Mouse (Mus musculus) ES-Bruce4 (cell line): ENCODE measurements around the gene Rps2. TPM values are rescaled to one million over a fixed set of nuclear protein-coding genes. Genes with fewer than 3 reads are reported as not detected.

Experiments
- H3K27ac ChIP-seq: 2 replicates; pipeline ENCODE4 v1.5.1; 2012; ENCODE audit warnings: low read length, inconsistent platforms; ENCODE audit not compliant: insufficient read depth
- H3K27me3 ChIP-seq: 2 replicates; pipeline ENCODE4 v1.6.1; 2012; ENCODE audit warnings: mild to moderate bottlenecking, low read length, inconsistent platforms; ENCODE audit not compliant: control insufficient read depth, poor library complexity, insufficient read depth, severe bottlenecking
- H3K36me3 ChIP-seq: 2 replicates; pipeline ENCODE4 v1.6.1; 2012; ENCODE audit warnings: inconsistent platforms, mild to moderate bottlenecking, low read length, moderate library complexity; ENCODE audit not compliant: control insufficient read depth, poor library complexity, insufficient read depth, severe bottlenecking
- H3K4me1 ChIP-seq: one replicate; pipeline ENCODE4 v1.8.1; 2011; ENCODE audit warnings: low read length; ENCODE audit not compliant: control insufficient read depth, insufficient read depth
- H3K4me3 ChIP-seq: 2 replicates; pipeline ENCODE4 v1.5.1; 2011; ENCODE audit warnings: low read depth, mild to moderate bottlenecking, low read length
- H3K9ac ChIP-seq: 2 replicates; pipeline ENCODE4 v1.6.1; 2012; ENCODE audit warnings: low read depth, mild to moderate bottlenecking, inconsistent platforms; ENCODE audit not compliant: poor library complexity, severe bottlenecking
- H3K9me3 ChIP-seq: replicated peaks from 2 replicates; pipeline ENCODE4 v1.6.1; 2012; ENCODE audit warnings: mild to moderate bottlenecking, low read length, inconsistent platforms; ENCODE audit not compliant: control insufficient read depth, poor library complexity, insufficient read depth, severe bottlenecking
- CTCF ChIP-seq: IDR thresholded peaks from one replicate; pipeline ENCODE4 v1.8.1; 2011; ENCODE audit warnings: low read depth, low read length
- EP300 ChIP-seq: IDR thresholded peaks from 2 replicates; pipeline ENCODE4 v1.6.1; 2011; ENCODE audit warnings: low read depth, low read length; ENCODE audit not compliant: insufficient read depth
- POLR2A ChIP-seq: IDR thresholded peaks from one replicate; pipeline ENCODE4 v1.8.1; 2011; ENCODE audit warnings: low read length; ENCODE audit not compliant: insufficient read depth
- polyA plus RNA-seq: library from polyadenylated mRNA; stranded (reverse); fragments of >200 nt; gene quantifications from 2 replicates; pipeline ENCODE4 v1.2.4, GENCODE M21; 2011; ENCODE audit warnings: low read depth; ENCODE audit not compliant: missing spikeins, insufficient read depth, insufficient read length

Gene Rps2
- polyA plus RNA-seq, 1 experiment: 1,670 TPM

DNA sequence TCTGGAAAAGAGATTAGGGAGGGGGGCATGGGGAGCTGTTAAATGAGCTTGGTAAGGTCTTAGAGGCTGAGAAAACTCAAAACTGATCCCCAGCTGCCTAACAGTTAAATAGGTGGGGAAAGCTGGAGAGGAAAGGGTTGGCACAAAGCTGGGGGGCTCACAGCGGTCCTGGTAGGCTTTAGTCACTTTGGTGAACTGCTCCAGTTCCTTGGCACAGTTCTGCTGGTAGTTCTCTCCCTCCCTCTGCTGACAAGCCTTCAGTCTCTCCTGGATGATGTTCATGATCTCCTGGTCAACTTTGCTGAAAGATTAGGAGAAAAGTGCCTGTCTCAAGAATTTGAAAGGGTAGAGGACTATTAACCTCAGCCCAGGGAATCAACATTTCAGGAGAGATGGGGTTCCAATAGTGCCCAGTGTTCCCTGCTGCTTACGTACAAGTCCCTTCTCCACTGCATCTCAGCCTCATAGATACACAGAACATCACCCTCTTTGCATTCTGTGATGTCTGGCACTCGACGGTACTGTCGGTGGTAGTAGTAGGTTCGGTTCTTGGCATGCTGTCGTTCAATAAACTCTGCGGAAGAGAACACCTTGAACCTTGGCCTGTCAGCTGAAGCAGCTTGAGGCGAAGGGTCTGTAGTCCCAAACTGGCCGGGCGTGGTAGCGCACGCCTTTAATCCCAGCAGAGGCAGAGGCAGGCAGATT lies 4.5 kb downstream of the Rps2 start:
- TF ChIP-seq POLR2A (peak; percentile 10), EP300 (no peak)
- H3K36me3 ChIP-seq: peaks cover 29% of the 10 kb centered on the region
- no peak overlapping the region for H3K27ac ChIP-seq
- H3K27me3 ChIP-seq: no peaks in the 10 kb centered on the region
- peak overlapping the region; percentile 92 for H3K9ac ChIP-seq
- no peaks in the 10 kb centered on the region for H3K4me1 ChIP-seq
- H3K4me3 ChIP-seq: peak overlapping the region; percentile 29
- no peaks in the 10 kb centered on the region for H3K9me3 ChIP-seq

DNA sequence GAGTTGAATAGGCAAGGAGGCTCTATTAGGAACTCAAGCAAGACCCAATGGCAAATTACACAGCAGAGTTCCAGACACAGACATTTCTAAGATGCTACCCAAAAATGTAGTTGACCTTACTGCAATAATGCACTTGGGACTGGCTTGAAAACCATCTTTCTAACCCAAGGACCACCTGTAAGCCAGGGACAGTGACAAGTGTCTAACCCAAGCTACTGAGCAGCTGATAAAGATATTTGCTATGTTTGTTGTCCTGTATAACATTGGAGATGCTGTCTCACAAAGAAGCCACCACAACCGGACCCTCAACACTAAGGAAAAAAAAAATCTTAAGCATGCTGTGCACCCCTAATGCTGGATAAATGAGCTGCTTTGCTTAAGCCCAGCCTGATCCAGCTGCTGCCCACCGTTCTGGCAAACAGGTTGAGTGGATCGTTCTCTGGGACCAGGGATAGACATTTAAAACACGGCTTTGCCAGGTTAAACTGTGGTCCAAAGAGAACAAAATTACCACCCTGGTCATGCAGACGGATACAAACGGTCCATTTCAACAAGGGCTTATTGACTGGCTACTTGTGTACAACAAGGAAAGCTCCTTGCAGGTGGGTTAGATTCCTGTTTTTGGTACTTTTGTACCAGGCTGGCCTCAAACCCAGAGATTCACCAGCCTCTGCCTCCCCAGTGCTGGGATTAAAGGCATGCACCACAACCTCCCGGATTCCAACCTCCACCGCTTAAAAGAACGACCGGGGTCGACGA lies 5.4 kb downstream of the Rps2 start:
- Histone ChIP-seq H3K4me3 (peak overlapping the region; percentile 90), H3K9ac (peak overlapping the region; percentile 65), H3K27me3 (no peaks in the 10 kb centered on the region), H3K27ac (peak overlapping the region; percentile 47; the same call in 1 of the 2 replicates), H3K9me3 (no peaks in the 10 kb centered on the region), H3K36me3 (peaks cover 28% of the 10 kb centered on the region), H3K4me1 (no peaks in the 10 kb centered on the region)
- no peak for TF ChIP-seq EP300

DNA sequence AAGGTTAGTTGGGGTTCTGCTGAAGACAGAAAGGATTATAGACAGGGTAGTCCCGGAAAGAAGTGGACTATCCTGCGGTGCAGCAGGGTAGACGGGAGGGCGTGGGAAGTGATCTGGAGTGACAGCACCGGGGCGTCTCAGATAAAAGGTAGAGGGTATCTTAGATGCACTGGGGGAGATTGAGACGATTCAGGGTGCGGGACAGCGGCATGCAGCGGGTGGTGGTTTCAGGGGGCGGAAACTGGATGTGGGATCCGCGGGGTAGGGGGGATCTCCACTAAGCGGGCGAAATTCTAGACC lies 5.9 kb downstream of the Rps2 start:
- Histone ChIP-seq H3K36me3 (peaks cover 22% of the 10 kb centered on the region), H3K9ac (peak overlapping the region; percentile 65), H3K27me3 (no peaks in the 10 kb centered on the region), H3K9me3 (no peaks in the 10 kb centered on the region), H3K4me3 (peak overlapping the region; percentile 90), H3K27ac (peak overlapping the region; percentile 47), H3K4me1 (no peaks in the 10 kb centered on the region)
- no peak for TF ChIP-seq POLR2A
- TF ChIP-seq CTCF: no peak
- TF ChIP-seq EP300: no peak

DNA sequence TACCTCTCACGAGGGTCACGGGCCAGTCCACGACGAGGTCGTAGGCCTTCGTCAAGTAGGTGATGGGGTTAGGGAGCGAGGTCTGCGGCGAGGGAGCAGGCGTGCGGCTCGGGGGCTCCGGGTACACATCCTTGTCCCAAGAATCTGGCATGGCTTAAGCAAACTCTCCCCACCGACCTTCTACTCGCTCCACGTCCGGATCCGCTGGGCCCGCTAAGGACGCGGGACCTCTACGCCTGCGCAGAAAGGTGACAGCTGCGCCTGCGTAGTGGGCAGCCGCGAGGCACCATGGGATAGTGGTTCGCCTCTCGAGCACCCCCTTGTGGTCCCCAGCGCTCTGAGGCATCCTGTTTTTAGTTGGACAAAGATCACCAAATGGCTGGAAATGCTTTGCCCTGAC lies 6.3 kb downstream of the Rps2 start, which contains the start of gene Ndufb10:
Ndufb10 (minus strand) TSS at position 295 of the 400 bp plus-strand sequence.
- Histone ChIP-seq H3K4me1 (no peaks in the 10 kb centered on the region), H3K27me3 (no peaks in the 10 kb centered on the region), H3K4me3 (peak within 1 kb of the TSS; percentile 90), H3K27ac (peak within 1 kb of the TSS; percentile 47), H3K9ac (peak within 1 kb of the TSS; percentile 65), H3K36me3 (peaks cover 21% of the 10 kb centered on the region), H3K9me3 (no peaks in the 10 kb centered on the region)
- TF ChIP-seq POLR2A: peak; percentile 85
- TF ChIP-seq CTCF: peak; percentile 92
- TF ChIP-seq EP300: no peak

DNA sequence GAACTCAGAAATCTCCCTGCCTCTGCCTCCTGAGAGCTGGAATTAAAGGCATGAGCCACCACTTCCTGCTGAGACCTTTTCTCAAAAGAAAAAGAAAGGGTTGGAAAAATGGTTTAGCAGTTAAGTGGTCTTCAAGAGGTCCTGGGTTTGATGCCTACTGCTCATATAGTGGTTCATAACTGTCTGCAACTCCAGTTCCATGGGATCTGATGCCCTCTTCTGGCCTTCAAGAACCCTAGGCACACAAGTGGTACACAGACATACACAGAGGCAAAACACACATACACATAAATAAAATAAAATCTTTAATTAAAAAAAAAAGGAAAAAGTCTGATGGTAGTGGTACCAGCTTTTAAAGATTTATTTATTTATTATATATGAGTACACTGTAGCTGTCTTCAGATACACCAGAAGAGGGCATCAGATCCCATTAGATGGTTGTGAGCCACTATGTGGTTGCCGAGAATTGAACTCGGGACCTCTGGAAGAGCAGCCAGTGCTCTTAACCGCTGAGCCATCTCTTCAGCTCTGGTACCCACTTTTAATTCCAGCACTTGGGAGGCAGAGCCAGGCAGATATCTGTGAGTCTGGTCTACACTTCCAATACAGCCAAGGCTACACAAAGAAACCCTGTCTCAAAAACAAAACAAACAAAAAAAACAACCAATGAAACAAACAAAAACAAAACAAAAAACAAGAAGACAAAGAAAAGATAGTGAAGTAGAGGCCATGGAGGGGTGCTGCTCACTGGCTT lies 7.9 kb downstream of the Rps2 start:
- no peak overlapping the region for H3K9ac ChIP-seq
- H3K36me3 ChIP-seq: peaks cover 15% of the 10 kb centered on the region
- H3K27ac ChIP-seq: no peak overlapping the region
- H3K4me3 ChIP-seq: no peak overlapping the region
- TF ChIP-seq CTCF: no peak
- TF ChIP-seq EP300: no peak
- TF ChIP-seq POLR2A: no peak
- H3K27me3 ChIP-seq: no peaks in the 10 kb centered on the region
- no peaks in the 10 kb centered on the region for H3K9me3 ChIP-seq
- no peaks in the 10 kb centered on the region for H3K4me1 ChIP-seq

DNA sequence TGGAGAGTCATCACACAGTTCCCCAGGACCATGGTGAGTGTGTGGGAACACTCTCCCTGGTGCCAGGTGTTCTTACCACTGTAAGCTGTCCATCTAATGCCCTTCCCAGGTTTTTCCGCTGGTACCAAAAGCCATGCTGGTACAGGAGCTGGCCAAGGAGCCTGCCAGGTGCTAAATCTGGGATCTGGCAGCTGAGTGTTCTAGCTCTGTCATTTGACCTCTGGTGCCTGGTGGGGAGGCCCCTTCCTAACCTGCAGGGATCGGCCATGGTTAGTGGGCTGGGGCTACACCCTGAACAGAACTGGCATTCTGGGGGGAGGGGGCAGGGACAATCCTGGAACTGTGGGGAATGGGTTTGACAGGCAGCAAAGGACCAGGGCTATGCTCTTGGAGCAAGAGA lies 9.7 kb downstream of the Rps2 start, which contains the start of gene Rpl3l:
Rpl3l (plus strand) TSS at position 203 of the 400 bp plus-strand sequence.
- no peaks in the 10 kb centered on the region for H3K4me1 ChIP-seq
- no peak within 1 kb of the TSS for H3K27ac ChIP-seq
- H3K27me3 ChIP-seq: no peaks in the 10 kb centered on the region
- H3K36me3 ChIP-seq: no peaks in the 10 kb centered on the region
- H3K4me3 ChIP-seq: peak within 1 kb of the TSS; percentile 31; the same call in 1 of the 2 replicates
- H3K9ac ChIP-seq: peak within 1 kb of the TSS; percentile 30; the same call in 1 of the 2 replicates
- TF ChIP-seq EP300 (no peak), CTCF (no peak), POLR2A (no peak)
- no peaks in the 10 kb centered on the region for H3K9me3 ChIP-seq
